Mouse (Mus musculus) cortical plate, adult 2 months (tissue): ENCODE results near the gene Tanc1. TPM values are rescaled to one million over a fixed set of nuclear protein-coding genes. Genes with fewer than 3 reads are reported as not detected.

Experiments used
- H3K27ac ChIP-seq: fragments of 200-500 bp; 2 replicates; pipeline ENCODE4 v1.5.1; 2012; ENCODE audit warnings: low read length, control low read depth, inconsistent platforms; ENCODE audit not compliant: insufficient read depth
- H3K4me1 ChIP-seq: fragments of 200-500 bp; 2 replicates; pipeline ENCODE4 v1.6.1; 2011; ENCODE audit warnings: low read length; ENCODE audit not compliant: control insufficient read depth, insufficient read depth
- H3K4me3 ChIP-seq: fragments of 200-500 bp; 2 replicates; pipeline ENCODE4 v1.5.1; 2011; ENCODE audit warnings: mild to moderate bottlenecking, low read length, control low read depth; ENCODE audit not compliant: insufficient read depth
- CTCF ChIP-seq: fragments of 200-500 bp; IDR thresholded peaks from 2 replicates; pipeline ENCODE4 v1.5.1; 2011; ENCODE audit warnings: mild to moderate bottlenecking, control low read depth, low read length; ENCODE audit not compliant: insufficient read depth; ENCODE audit errors: extremely low read depth
- POLR2A ChIP-seq: fragments of 200-500 bp; IDR thresholded peaks from 2 replicates; pipeline ENCODE4 v1.6.1; 2011; ENCODE audit warnings: mild to moderate bottlenecking, low read length, control low read depth; ENCODE audit not compliant: insufficient read depth; ENCODE audit errors: extremely low read depth
- polyA plus RNA-seq: library from polyadenylated mRNA; depleted of rRNA; stranded (reverse); fragments of >200 nt; gene quantifications from 2 replicates; pipeline ENCODE4 v1.2.3, GENCODE M21; 2012

Gene Tanc1
- polyA plus RNA-seq, 1 experiment: 9.8 TPM

GRCm38 (mm10) chr2:59818663-59819062, 206.8 kb downstream of the Tanc1 start:
- no peak overlapping the region for H3K4me3 ChIP-seq
- TF ChIP-seq POLR2A (no peak), CTCF (no peak)
- H3K27ac ChIP-seq: no peak overlapping the region
- no peaks in the 10 kb centered on the region for H3K4me1 ChIP-seq

GRCm38 (mm10) chr2:59819415-59819814, 207.6 kb downstream of the Tanc1 start:
- TF ChIP-seq POLR2A (no peak), CTCF (no peak)
- H3K4me3 ChIP-seq: no peak overlapping the region
- H3K4me1 ChIP-seq: no peaks in the 10 kb centered on the region; the same call in 1 of the 2 replicates
- H3K27ac ChIP-seq: no peak overlapping the region

GRCm38 (mm10) chr2:59820088-59820487, 208.2 kb downstream of the Tanc1 start:
- H3K4me3 ChIP-seq: no peak overlapping the region
- H3K27ac ChIP-seq: no peak overlapping the region
- no peaks in the 10 kb centered on the region; the same call in 1 of the 2 replicates for H3K4me1 ChIP-seq
- TF ChIP-seq CTCF: no peak
- no peak for TF ChIP-seq POLR2A

GRCm38 (mm10) chr2:59821044-59821443, 209.2 kb downstream of the Tanc1 start:
- no peak overlapping the region for H3K4me3 ChIP-seq
- H3K4me1 ChIP-seq: no peaks in the 10 kb centered on the region; the same call in 1 of the 2 replicates
- TF ChIP-seq CTCF: no peak
- no peak for TF ChIP-seq POLR2A

GRCm38 (mm10) chr2:59824289-59824688, 212.4 kb downstream of the Tanc1 start:
- TF ChIP-seq POLR2A (no peak), CTCF (no peak)
- Histone ChIP-seq H3K4me3 (no peak overlapping the region), H3K4me1 (peaks cover 4% of the 10 kb centered on the region; the same call in 1 of the 2 replicates), H3K27ac (no peak overlapping the region)

More at GRCm38 (mm10) chr2:59821044-59821443, 209.2 kb downstream of the Tanc1 start:
- no peak overlapping the region for H3K27ac ChIP-seq

- Histone ChIP-seq H3K4me3 (no peak overlapping the region), H3K4me1 (peaks cover 9% of the 10 kb centered on the region), H3K27ac (no peak overlapping the region)
- no peak for TF ChIP-seq CTCF
These were observed 213.5 kb downstream of the Tanc1 start for GRCm38 (mm10) chr2:59825380-59825779.

GRCm38 (mm10) chr2:59828103-59828655, 216.3 kb downstream of the Tanc1 start:
- TF ChIP-seq CTCF (no peak), POLR2A (no peak)
- Histone ChIP-seq H3K4me1 (peaks cover 9% of the 10 kb centered on the region), H3K27ac (no peak overlapping the region), H3K4me3 (no peak overlapping the region)

GRCm38 (mm10) chr2:59828777-59829508, 217.1 kb downstream of the Tanc1 start:
- no peak for TF ChIP-seq CTCF
- no peak for TF ChIP-seq POLR2A
- Histone ChIP-seq H3K4me3 (no peak overlapping the region), H3K27ac (0 out of 2 replicates have a peak overlapping the region, but pooled peaks have one; percentile 9), H3K4me1 (peaks cover 9% of the 10 kb centered on the region)

GRCm38 (mm10) chr2:59829718-59830117, 217.9 kb downstream of the Tanc1 start:
- Histone ChIP-seq H3K4me3 (no peak overlapping the region), H3K27ac (no peak overlapping the region), H3K4me1 (peaks cover 9% of the 10 kb centered on the region)
- TF ChIP-seq CTCF: no peak
- TF ChIP-seq POLR2A: no peak

GRCm38 (mm10) chr2:59830151-59830550, 218.3 kb downstream of the Tanc1 start:
- Histone ChIP-seq H3K4me3 (no peak overlapping the region), H3K27ac (no peak overlapping the region), H3K4me1 (peaks cover 9% of the 10 kb centered on the region)
- TF ChIP-seq CTCF (0 out of 2 replicates have a peak, but pooled peaks have one; percentile 18), POLR2A (no peak)
